Mouse (Mus musculus) cerebellum, adult (tissue): ENCODE data around the gene Cd83.

Experiments
- ATAC-seq: cut with Nextera tagmentation; 2 replicates; pipeline ENCODE4 v1.9.2; 2017; ENCODE audit warnings: mild to moderate bottlenecking, moderate library complexity, mixed read lengths; ENCODE audit not compliant: insufficient number of reproducible peaks, low FRiP score, low TSS enrichment

The Cd83 gene

GRCm38 (mm10) chr13:43784725-43785711 lies at the start of gene Cd83:
Gene Cd83, plus strand, starts transcription at chr13:43784775.
- peak; percentile 82 for ATAC-seq

DNA sequence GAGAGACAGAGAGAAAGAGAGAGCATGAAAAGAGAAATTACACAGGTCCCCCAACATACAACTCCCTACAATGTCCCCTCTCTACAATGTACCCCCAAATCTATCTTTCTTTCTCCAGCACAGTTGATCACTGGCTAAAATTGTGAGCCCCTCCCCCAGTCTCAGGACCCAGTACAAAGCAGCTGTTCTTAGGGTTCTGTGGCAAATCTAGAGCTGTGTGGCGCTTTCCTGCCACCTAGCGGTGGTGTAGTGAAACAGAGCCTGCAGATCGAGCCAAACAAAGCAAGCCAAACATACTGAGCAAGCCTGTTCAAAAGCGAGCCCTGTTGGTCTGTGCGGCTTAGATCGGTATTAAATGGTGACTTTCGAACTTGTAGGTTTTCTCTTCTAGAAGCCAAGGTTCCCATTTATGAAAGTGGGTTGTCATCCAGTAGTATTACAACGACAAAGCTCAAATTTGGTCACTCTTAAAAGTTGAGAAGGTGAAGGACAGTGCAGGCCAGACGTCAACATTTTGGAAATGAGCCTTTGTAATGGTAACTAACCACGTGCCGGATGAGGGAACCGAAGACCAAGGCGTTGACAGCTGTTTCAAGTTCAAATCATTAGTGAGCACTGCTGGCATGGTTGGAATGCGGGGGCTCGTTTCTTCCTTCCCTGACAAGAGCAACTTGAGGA lies 44.8 kb upstream of the Cd83 start:
- ATAC-seq = 0 out of 2 replicates have a peak, but pooled peaks have one; percentile 46

DNA sequence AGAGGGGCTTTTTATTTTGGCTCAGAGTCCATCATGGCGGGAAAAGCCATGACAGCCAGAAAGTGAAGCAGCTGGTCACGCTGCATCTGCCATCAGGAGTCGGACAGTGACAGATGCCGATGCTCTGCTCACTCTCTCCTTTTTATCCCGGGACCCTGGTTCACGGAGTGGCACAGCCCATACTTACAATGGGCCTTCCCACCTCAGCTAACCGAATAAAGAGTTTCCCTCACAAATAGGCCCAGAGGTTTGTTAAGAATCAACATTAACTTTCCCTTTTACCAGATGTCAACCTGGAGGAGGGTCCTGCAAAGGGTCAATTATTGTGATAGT lies 44.3 kb upstream of the Cd83 start:
- ATAC-seq = no peak

DNA sequence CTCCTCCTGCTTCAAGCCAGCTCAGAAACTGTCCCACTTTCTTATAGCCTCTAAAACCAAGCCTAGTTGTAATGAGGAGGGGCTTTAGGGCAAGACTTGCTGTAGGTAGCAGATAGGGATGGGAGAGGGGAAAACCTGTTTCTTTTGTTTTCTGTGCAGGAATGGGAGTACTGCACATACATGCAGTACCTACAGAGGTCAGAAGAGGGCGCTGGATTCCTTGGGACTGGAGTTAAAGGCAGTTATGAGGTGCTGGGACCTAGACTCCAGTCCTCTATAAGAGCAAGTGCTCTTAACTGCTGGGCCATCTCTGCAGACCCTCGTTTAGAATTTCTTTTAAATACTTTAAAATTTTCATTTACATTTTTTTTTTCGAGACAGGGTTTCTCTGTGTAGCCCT lies 41.9 kb upstream of the Cd83 start:
- no peak for ATAC-seq

- ATAC-seq = no peak
These were observed 40.3 kb upstream of the Cd83 start for GRCm38 (mm10) chr13:43744259-43744658.

DNA sequence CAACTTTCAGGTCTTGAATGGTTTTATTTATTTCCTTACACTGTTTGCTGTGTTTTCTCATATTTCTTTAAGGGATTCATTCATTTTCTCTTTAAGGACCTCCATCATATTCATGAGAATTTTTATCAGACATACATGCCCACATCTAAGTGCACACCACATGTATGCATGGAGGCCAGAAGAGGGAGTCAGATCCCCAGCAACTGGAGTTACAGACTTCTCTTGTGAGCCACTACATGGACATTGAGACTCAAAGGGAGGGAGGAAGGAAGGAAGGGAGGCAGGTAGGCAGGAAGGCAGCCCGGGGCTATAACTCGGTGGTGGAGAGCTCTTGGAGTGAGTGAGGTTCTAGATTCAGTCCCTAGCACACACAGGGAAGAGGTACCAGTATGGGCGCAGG lies 34.3 kb upstream of the Cd83 start:
- ATAC-seq = no peak

DNA sequence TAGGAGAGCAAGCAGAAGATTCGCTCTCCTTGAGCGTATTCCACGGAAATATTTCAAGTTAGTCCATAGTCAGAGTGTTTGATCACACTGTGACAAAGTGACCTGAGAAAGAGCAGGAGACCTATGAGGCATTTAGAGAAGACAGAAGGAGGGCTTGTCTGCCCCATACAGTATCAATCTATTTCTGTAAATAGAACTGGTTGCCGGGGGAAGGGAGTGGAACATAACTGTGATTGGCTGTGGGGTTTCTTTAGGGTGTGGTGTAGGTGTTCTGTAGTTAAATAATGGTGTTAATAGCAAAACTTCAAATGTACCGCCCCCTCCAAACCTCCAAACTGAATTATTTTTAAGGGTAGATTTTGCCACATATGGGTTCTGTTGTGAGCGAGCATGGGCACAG lies 33.6 kb upstream of the Cd83 start:
- ATAC-seq = no peak

DNA sequence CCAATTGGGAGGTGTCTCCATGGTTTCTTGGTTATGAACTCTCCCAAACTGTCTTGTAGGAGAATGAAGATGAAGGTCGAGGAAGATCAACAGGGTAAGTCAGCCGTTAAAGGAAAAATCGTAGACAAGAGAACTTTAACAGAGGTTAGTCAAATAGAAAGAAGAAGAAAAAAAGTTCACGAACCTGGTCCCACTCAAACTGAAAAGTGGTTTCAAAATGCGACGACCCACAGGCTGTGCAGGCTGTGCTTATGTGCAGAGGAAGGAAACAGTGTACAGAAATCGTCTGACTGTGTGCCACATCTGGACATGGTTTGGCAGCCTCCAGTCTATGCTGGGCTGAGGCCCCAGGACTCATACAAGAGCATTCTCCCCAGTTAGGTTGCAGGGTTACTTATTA lies 32.2 kb upstream of the Cd83 start:
- ATAC-seq = no peak

- no peak for ATAC-seq
These were observed 30.9 kb upstream of the Cd83 start for GRCm38 (mm10) chr13:43753652-43754051.

DNA sequence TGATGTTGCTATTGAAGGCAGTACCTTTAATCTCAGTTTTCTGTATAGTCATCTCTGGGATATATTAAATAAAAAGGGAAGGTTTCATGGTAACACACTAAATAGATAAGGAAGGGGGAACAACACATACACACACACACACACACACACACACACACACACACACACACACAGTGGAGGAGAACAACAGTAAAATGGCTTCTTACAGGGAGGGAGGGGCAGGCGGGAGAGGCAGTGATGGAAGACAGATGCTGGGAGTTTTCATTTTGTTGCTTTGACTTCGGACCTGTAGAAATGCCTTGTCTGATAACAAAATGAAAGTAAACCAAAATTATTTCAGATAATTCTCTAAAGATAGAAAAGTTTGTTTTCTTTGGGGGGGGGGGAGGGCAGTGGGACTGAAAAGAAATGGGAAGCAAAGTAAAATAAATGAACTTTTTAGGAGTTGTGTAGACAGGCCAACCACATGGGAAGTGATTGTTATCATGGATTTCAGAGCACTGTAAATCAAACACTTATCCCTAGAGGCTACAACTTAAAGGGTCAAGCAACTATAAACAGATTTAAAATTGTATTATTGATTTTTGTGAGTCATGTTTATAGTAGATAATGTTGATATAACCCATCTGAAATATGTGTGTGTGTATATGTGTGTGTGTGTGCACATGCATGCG lies 30.0 kb upstream of the Cd83 start:
- ATAC-seq = no peak

DNA sequence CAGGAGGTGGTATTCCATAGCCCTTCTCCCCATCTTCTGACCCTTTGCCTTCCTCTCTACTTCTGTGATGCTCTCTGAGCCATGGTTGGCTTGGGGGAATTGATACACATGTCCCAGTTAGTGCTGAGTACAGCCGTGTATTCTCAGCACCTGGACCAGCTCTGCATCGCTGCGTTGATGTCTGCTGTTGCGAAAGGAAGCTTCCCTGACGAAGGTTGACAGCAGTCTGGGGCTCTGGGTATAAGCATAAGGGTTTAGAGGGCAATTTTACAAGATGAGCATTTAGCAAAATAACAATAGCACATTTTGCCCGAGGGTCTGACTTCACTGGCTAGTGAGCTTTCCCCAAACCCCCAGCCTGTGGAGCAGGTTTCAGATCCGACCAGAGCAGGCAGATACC lies 29.0 kb upstream of the Cd83 start:
- ATAC-seq = no peak

DNA sequence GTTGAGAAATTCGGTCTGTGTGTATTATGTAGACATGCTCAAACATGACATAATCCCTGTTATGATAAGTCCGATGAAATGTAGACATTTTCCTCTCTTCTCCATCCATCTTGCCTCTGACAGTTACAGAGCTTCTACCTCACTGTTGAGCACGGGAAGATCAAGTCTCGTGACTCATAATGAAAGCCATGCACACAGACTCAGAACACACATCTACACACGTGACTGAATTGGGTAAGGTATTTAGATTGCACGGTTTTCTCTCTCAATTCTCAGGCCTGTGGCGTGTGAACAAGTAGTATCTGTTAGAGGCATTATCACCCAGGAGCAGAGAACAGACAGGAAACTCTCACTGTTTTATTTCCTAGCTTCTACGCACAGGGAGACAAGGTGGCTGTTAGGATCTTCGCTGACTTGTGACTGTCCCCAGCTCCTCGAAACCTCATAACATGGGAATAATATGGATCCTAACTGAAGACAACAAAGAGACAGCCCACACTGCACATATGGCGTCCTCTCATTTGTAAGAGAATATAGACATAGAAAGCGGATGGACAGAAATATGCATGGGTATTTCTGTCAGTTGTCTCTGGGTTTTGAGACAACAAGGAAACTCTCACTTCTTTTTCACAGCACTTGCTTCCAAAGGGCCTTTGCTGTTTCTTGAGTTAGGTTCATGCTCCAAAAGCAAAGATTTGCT lies 23.3 kb upstream of the Cd83 start:
- no peak for ATAC-seq

DNA sequence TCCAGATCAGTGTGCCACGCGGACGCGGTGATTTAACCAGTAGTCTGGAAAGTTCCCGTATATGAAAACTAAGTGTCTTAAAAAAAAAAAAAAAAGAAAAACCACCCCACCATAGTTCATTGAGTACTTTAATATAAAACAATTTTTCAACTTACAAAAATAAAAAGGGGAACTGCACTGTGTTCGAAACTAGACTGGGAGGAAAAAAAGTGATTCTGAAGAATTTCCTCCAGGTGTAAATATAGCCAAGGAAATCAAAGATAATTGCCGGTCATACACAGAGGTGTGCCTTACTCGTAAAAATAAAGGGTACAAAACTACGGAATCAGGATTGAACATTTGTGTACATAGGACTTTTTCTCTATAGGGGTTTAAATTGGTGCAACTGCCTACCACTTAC lies 21.7 kb upstream of the Cd83 start:
- no peak for ATAC-seq

GRCm38 (mm10) chr13:43763301-43763994 lies 21.1 kb upstream of the Cd83 start:
- no peak for ATAC-seq

- ATAC-seq = peak; percentile 89
These were observed 20.5 kb upstream of the Cd83 start for GRCm38 (mm10) chr13:43763995-43764579.

- no peak for ATAC-seq
These were observed 19.2 kb upstream of the Cd83 start for GRCm38 (mm10) chr13:43765293-43765814.

- ATAC-seq = no peak
These were observed 17.5 kb upstream of the Cd83 start for GRCm38 (mm10) chr13:43766786-43767680.

GRCm38 (mm10) chr13:43773020-43773419 lies 11.6 kb upstream of the Cd83 start:
- ATAC-seq = no peak
